Mouse (Mus musculus): ENCODE measurements around the gene Mtus2. TPM values are rescaled to one million over a fixed set of nuclear protein-coding genes. Genes with fewer than 3 reads are reported as not detected.

Mtus2 gene
- polyA plus RNA-seq, 1 experiment = 0.05 TPM

GRCm38 (mm10) chr5:147955671-147956070 lies 1.4 kb upstream of the Mtus2 start:
- no peak overlapping the region for H3K4me2 ChIP-seq (ENCODE audit: low read depth)
- H3K79me2 ChIP-seq (ENCODE audit: control insufficient read depth, insufficient read depth) = no peaks in the 10 kb centered on the region
- TF ChIP-seq MAX (IDR thresholded peaks at IDR 0.05; ENCODE audit: low read depth) (no peak), E2F4 (IDR thresholded peaks at IDR 0.05; ENCODE audit: insufficient read depth) (no peak)
- peaks cover 25% of the 10 kb centered on the region for H3K27me3 ChIP-seq (ENCODE audit: control insufficient read depth, insufficient read depth, insufficient read length)
- H3K4me3 ChIP-seq = no peak overlapping the region
- H3K36me3 ChIP-seq (ENCODE audit: control insufficient read depth, insufficient read depth) = no peaks in the 10 kb centered on the region
- H3ac ChIP-seq (ENCODE audit: control insufficient read depth, insufficient read length) = no peak overlapping the region

- H3K27me3 ChIP-seq (ENCODE audit: control insufficient read depth, insufficient read depth, insufficient read length) = peaks cover 25% of the 10 kb centered on the region
- no peaks in the 10 kb centered on the region for H3K36me3 ChIP-seq (ENCODE audit: control insufficient read depth, insufficient read depth)
- H3K4me2 ChIP-seq (ENCODE audit: low read depth) = no peak overlapping the region
- no peaks in the 10 kb centered on the region for H3K79me2 ChIP-seq (ENCODE audit: control insufficient read depth, insufficient read depth)
- H3K4me3 ChIP-seq = no peak overlapping the region
- no peak overlapping the region for H3ac ChIP-seq (ENCODE audit: control insufficient read depth, insufficient read length)
- TF ChIP-seq USF1 (IDR thresholded peaks at IDR 0.05; ENCODE audit: low read depth) (no peak), MYOG (IDR thresholded peaks at IDR 0.05; ENCODE audit: control insufficient read depth in 1 of 3, insufficient read depth in 1 of 3, insufficient read length in 2 of 3, low read depth in 2 of 3) (no peak), SRF (IDR thresholded peaks at IDR 0.05; ENCODE audit: control insufficient read depth, insufficient read length, low read depth) (no peak), E2F4 (IDR thresholded peaks at IDR 0.05; ENCODE audit: insufficient read depth) (no peak), MYOD1 (IDR thresholded peaks at IDR 0.05; ENCODE audit: control insufficient read depth in 1 of 3, insufficient read length in 2 of 3, low read depth in 2 of 3) (no peak), POLR2A (IDR thresholded peaks at IDR 0.05; ENCODE audit: insufficient read length, low read depth) (no peak), TCF3 (IDR thresholded peaks at IDR 0.05; ENCODE audit: insufficient read length, low read depth) (no peak), TCF12 (IDR thresholded peaks at IDR 0.05; ENCODE audit: insufficient read depth, poor library complexity, severe bottlenecking) (no peak), REST (IDR thresholded peaks at IDR 0.05; ENCODE audit: insufficient read depth, insufficient read length) (no peak), POLR2AphosphoS2 (IDR thresholded peaks at IDR 0.05; ENCODE audit: insufficient read length, low read depth) (no peak), MAX (IDR thresholded peaks at IDR 0.05; ENCODE audit: low read depth) (no peak), CEBPB (IDR thresholded peaks at IDR 0.05; ENCODE audit: insufficient read depth, poor library complexity, severe bottlenecking) (no peak)
These were observed 699 bp upstream of the Mtus2 start for GRCm38 (mm10) chr5:147956421-147956820.

GRCm38 (mm10) chr5:147957592-147958271 lies 612 bp downstream of the Mtus2 start:
- H3K4me3 ChIP-seq = no peak overlapping the region
- H3K79me2 ChIP-seq (ENCODE audit: control insufficient read depth, insufficient read depth) = no peaks in the 10 kb centered on the region
- peaks cover 25% of the 10 kb centered on the region for H3K27me3 ChIP-seq (ENCODE audit: control insufficient read depth, insufficient read depth, insufficient read length)
- TF ChIP-seq MAX (IDR thresholded peaks at IDR 0.05; ENCODE audit: low read depth) = no peak
- TF ChIP-seq TCF3 (IDR thresholded peaks at IDR 0.05; ENCODE audit: insufficient read length, low read depth) = no peak
- no peak for TF ChIP-seq SRF (IDR thresholded peaks at IDR 0.05; ENCODE audit: control insufficient read depth, insufficient read length, low read depth)
- TF ChIP-seq CEBPB (IDR thresholded peaks at IDR 0.05; ENCODE audit: insufficient read depth, poor library complexity, severe bottlenecking) = no peak
- TF ChIP-seq POLR2A (IDR thresholded peaks at IDR 0.05; ENCODE audit: insufficient read length, low read depth) = no peak
- TF ChIP-seq USF1 (IDR thresholded peaks at IDR 0.05; ENCODE audit: low read depth) = no peak
- no peak for TF ChIP-seq MYOG (IDR thresholded peaks at IDR 0.05; ENCODE audit: control insufficient read depth in 1 of 3, insufficient read depth in 1 of 3, insufficient read length in 2 of 3, low read depth in 2 of 3)
- no peak for TF ChIP-seq TCF12 (IDR thresholded peaks at IDR 0.05; ENCODE audit: insufficient read depth, poor library complexity, severe bottlenecking)
- no peak for TF ChIP-seq REST (IDR thresholded peaks at IDR 0.05; ENCODE audit: insufficient read depth, insufficient read length)
- TF ChIP-seq MYOD1 (IDR thresholded peaks at IDR 0.05; ENCODE audit: control insufficient read depth in 1 of 3, insufficient read length in 2 of 3, low read depth in 2 of 3) = no peak
- H3K36me3 ChIP-seq (ENCODE audit: control insufficient read depth, insufficient read depth) = no peaks in the 10 kb centered on the region
- no peak overlapping the region for H3K4me2 ChIP-seq (ENCODE audit: low read depth)
- H3ac ChIP-seq (ENCODE audit: control insufficient read depth, insufficient read length) = no peak overlapping the region

- Histone ChIP-seq H3K79me2 (ENCODE audit: control insufficient read depth, insufficient read depth) (no peaks in the 10 kb centered on the region), H3K27me3 (ENCODE audit: control insufficient read depth, insufficient read depth, insufficient read length) (peaks cover 25% of the 10 kb centered on the region), H3K4me3 (no peak overlapping the region), H3ac (ENCODE audit: control insufficient read depth, insufficient read length) (no peak overlapping the region), H3K4me2 (ENCODE audit: low read depth) (no peak overlapping the region), H3K36me3 (ENCODE audit: control insufficient read depth, insufficient read depth) (no peaks in the 10 kb centered on the region)
- TF ChIP-seq TCF3 (IDR thresholded peaks at IDR 0.05; ENCODE audit: insufficient read length, low read depth) = no peak
- no peak for TF ChIP-seq MYOD1 (IDR thresholded peaks at IDR 0.05; ENCODE audit: control insufficient read depth in 1 of 3, insufficient read length in 2 of 3, low read depth in 2 of 3)
- no peak for TF ChIP-seq USF1 (IDR thresholded peaks at IDR 0.05; ENCODE audit: low read depth)
- no peak for TF ChIP-seq CEBPB (IDR thresholded peaks at IDR 0.05; ENCODE audit: insufficient read depth, poor library complexity, severe bottlenecking)
- TF ChIP-seq MAX (IDR thresholded peaks at IDR 0.05; ENCODE audit: low read depth) = no peak
These were observed 1.4 kb downstream of the Mtus2 start for GRCm38 (mm10) chr5:147958552-147958951.

- Histone ChIP-seq H3K79me2 (ENCODE audit: control insufficient read depth, insufficient read depth) (no peaks in the 10 kb centered on the region), H3K36me3 (ENCODE audit: control insufficient read depth, insufficient read depth) (no peaks in the 10 kb centered on the region), H3K4me2 (ENCODE audit: low read depth) (no peak overlapping the region), H3K27me3 (ENCODE audit: control insufficient read depth, insufficient read depth, insufficient read length) (peaks cover 25% of the 10 kb centered on the region), H3ac (ENCODE audit: control insufficient read depth, insufficient read length) (no peak overlapping the region), H3K4me3 (no peak overlapping the region)
- TF ChIP-seq USF1 (IDR thresholded peaks at IDR 0.05; ENCODE audit: low read depth) (no peak), MYOG (IDR thresholded peaks at IDR 0.05; ENCODE audit: control insufficient read depth in 1 of 3, insufficient read depth in 1 of 3, insufficient read length in 2 of 3, low read depth in 2 of 3) (no peak), POLR2A (IDR thresholded peaks at IDR 0.05; ENCODE audit: insufficient read length, low read depth) (no peak), SRF (IDR thresholded peaks at IDR 0.05; ENCODE audit: control insufficient read depth, insufficient read length, low read depth) (no peak), MYOD1 (IDR thresholded peaks at IDR 0.05; ENCODE audit: control insufficient read depth in 1 of 3, insufficient read length in 2 of 3, low read depth in 2 of 3) (no peak), REST (IDR thresholded peaks at IDR 0.05; ENCODE audit: insufficient read depth, insufficient read length) (no peak), TCF3 (IDR thresholded peaks at IDR 0.05; ENCODE audit: insufficient read length, low read depth) (no peak), E2F4 (IDR thresholded peaks at IDR 0.05; ENCODE audit: insufficient read depth) (no peak), TCF12 (IDR thresholded peaks at IDR 0.05; ENCODE audit: insufficient read depth, poor library complexity, severe bottlenecking) (no peak), MAX (IDR thresholded peaks at IDR 0.05; ENCODE audit: low read depth) (no peak), CEBPB (IDR thresholded peaks at IDR 0.05; ENCODE audit: insufficient read depth, poor library complexity, severe bottlenecking) (no peak), POLR2AphosphoS2 (IDR thresholded peaks at IDR 0.05; ENCODE audit: insufficient read length, low read depth) (no peak)
These were observed 2.0 kb downstream of the Mtus2 start for GRCm38 (mm10) chr5:147959088-147959487.

Data from myocyte (in vitro differentiated cells).